Mouse (Mus musculus): ENCODE results near the gene Nckap1l.

Nckap1l gene

DNA sequence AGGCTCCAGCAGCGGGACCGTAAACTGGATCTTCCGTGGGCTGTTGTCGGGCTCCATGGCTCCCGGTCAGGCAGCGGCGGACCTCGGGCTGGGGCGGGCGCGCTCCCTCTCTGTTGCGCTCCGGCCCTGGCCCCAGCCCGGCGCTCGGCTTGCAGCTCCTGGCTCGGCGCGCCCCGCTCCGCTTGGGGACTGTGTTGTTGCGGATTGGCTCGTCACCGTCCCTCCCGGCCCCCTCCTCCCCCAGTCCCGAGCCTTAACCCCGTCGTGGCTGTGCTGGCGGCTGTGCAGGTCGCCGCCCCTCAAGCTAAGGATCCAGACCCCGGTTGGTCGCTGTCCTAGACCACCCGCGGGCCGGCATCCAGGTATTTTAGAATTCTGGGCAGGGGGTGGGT, 84.2 kb downstream of the Nckap1l start, which contains the start of gene Ppp1r1a:
TSS of gene Ppp1r1a (minus strand) at position 182 of the 392 bp plus-strand sequence.
- DNase-seq (ENCODE audit: low spot score in 2 of 2), result peak in 1 of 2 experiments; percentile 75

DNA sequence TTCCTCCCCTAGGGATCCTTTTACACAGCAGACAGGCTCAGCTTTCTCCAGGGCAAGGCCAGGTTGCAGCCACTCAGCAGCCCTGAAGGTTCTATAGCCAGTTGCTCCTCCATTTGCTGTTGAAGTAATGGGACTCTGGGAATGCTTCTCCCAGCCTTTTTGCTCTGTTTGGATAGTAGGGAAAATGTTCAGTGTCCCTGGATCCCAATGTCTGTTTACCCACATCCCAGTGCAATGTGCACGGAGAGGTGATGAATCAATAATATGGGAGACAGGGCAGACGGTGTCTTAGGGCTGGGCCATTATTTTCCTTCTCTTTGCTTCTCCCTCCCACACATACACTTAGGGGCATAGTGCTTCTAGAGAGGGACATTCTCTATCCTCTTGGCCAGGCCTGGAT, 85.7 kb downstream of the Nckap1l start:
- DNase-seq (ENCODE audit: low spot score in 2 of 2), result peak in 1 of 2 experiments; percentile 4

DNA sequence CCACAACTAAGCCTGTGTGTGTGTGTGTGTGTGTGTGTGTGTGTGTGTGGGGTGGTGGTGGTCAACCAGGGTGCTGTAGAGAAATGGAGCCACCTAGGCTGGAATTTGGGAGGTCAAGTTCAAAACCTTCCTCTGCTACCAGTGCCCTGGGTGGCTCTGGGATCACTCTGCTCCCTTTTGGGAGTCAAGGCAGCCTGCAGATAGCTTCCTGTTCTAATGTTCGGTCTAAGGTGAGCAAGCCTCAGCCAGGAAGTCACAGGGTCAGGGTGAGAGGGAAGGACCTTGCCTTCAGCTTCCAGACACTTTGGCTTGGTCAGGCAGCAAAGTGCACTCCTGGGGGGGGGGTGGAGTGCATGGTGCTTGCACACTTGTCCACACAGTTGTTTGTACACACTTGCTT, 87.1 kb downstream of the Nckap1l start:
- DNase-seq (ENCODE audit: low spot score in 2 of 2), result no peak

DNA sequence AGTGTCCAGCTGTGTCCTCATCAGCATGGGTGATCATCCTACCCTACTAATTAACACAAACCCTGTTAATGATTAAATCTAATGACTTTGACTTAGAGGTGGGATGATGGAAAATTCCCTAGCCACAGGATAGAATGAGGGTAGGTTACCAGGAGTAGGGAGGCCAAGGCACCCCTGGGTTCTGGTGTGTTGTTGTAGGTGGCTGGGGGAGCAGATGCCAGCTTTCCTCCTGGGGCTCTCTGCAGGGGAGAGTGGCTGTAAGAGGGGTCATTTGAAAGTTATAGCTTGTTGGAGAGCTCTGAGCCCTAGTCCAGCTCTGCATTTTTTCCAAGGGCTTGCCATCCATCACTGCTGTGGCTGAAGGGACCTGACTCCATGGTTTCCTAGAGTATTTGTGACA, 88.9 kb downstream of the Nckap1l start:
- DNase-seq (ENCODE audit: low spot score in 2 of 2), result no peak

DNA sequence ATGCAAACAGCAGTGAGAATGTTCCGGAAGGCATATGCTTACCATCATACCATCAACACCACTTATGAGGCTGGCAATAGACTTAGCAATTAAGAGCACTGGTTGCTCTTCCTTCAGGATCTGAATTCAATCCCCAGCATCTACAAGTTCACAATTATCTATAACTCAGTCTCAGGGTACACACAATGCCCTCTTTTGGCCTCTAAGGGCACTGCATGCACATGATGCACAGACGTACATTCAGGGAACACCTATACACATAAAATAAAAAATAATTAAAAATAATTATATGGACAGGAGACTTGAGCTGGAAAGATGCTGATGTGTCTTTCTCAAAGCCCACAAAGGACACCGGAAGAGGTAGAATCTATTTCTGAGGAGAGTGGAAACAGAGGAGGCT, 94.4 kb downstream of the Nckap1l start:
- no peak for DNase-seq (ENCODE audit: low spot score in 2 of 2)
